Mouse (Mus musculus): ENCODE measurements around the gene Gm29776.

Gene Gm29776

DNA sequence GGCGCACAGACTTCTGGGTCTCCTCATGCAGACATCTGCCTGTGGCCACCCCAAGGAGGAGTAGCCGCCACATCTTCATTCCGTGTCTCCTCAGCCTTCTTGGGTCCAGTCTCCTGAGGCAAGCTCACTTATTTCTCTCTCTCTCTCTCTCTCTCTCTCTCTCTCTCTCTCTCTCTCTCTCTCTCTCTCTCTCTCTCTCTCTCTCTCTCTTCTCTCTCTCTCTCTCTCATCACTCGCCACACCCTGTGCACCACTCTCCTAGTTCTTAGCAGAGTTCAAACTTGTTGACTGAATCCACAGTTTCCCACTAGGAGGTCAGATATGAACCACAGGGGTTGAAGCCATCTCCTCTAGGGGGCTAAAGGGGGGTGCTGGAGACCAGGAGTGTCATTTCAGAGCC is at the start of gene Gm29776:
TSS of gene Gm29776 (minus strand) at position 101 of the 400 bp plus-strand sequence.
- in situ Hi-C loops (cut with MboI) = no loop called here

DNA sequence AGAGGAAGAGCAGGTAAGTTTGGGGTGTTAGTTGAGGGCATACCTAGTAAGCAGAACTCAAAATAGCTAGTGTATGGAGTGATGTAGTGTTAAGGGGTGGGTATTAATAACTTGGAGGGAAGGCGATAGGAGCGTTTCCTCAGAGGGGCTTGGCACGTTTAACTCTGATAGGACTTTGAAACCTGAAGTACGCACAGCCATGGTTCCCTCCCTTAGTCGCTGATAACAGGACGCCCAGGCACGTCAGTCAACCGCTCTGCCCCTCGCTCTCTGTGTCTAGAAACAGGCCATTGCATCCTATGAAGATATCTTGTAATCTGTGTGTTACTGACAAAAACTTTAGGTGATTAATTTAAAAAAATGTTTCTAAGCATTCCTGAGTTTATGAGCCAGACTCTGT is 47.4 kb upstream of the Gm29776 start:
- in situ Hi-C loops (cut with MboI) = no loop called here

DNA sequence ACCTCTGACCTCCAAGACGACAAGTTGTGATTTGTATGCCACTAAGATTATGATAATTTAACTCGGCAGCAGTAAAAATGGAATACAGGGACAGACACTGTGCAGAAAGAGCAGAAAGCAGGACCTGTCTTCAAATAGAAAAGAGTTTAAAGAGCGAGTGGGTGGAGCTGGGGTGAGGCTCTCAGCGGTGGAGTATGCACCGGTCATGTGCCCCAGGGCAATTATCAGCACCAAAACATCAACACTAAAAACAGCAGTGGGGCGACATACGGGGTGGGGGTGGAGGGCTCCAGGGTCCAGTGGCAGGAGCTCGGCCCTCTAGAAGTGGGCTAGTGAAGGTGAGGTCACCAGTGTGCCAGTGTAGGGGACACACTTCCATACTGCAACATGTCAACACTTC is 45.8 kb upstream of the Gm29776 start:
- in situ Hi-C loops (cut with MboI) = no loop called here

DNA sequence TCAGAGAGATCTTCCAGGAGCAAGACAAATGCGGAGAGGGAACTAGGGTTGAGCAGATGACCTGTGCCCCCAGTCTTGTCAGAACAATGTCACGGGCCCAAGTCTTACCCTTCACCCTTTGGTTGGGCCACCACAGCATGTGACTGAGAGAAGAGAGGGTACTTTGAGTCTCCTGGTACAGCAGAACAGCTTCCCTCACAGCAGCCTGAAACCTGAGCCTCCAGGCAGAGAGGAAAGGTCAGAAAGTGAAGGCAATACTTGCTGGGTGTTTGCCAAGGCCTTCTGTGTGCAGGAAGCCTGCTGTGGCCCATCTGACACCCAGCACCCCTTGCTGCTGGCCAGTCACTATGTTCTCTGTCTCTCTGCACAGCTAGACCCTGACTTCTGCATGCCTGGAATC is 43.7 kb upstream of the Gm29776 start:
- in situ Hi-C loops (cut with MboI) = no loop called here

DNA sequence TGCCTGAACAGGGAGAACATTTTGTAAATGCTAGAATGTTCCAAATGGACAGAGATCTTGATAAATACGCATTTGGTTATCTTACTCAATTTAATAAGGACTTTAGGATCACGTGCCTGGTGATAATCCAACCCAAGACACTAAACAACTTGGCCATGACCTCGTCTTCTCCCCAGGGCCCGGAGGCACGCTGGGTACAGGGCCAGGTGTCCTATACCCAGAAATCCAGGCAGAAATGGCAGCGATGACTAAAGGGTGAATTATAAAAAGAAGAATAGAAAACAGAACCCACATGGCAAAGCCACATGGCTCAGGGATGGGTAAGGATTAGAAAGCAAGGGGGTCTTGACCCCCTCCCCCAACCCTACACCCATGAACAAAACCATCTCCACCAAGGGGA is 43.1 kb upstream of the Gm29776 start:
- in situ Hi-C loops (cut with MboI) = no loop called here

DNA sequence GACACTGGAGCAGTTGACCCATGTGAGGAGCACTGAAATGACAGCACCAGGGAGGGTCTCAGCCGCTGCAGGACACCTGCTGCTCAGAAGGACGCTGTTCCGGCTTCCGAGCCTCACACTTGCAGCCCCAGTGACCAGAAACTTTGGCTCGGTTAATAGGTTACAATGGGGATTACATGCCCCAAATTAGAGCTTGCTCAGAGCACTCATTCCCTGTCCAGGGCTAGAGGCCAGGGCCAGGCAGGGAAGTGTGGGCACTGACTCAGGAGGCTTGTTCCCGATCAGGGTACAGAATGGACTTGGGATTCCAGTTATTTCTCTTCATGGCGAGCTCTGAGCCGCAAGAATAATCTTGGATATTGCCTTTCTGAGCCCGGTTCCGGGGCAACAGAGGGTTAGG is 39.0 kb upstream of the Gm29776 start:
- in situ Hi-C loops (cut with MboI) = no loop called here

DNA sequence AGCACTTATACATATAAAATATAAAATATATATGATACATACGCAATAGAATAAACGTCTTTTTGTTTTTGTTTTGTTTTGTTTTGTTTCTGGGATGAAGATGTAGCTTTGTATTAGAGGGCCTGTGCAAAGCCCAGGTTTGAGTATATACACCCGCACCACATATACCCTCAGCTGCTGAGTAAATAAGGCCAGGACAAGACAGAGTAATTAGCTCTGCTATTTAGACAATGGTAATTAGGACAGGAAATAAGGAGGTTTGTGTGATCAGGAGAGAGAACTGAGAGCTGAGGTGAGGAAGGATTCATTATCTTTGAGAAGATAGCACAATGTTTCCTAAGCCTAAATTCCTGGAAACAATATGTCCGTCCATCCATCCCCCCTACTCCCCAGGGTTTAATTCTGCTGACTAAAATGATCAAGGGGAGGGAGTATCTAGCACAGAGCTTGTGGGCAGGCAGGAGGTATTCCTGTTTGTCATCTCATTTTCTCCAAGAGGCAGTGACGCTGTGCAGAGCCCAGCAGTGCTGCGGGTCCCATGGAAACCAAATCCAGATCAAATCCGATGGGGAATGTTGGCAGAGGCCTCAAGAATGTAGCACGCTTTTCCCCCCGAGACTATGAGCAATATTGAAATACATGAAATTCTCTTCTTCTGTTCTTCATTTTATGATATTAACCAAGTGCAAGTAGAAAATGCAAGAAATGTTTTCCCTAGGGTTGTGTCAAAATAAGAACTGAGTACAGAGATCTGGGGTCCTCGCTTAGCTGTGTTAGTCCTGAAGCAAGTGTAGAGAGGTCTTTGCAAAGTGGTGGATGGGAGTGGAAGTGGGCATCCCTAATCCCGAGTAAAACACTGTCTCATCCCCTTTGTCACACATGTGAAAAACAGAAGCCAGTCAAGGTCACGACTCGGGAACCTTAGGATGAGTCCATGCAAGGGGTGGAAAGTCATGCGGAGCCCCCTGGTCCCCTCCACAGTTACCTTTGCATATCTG is 38.2 kb upstream of the Gm29776 start:
- in situ Hi-C loops (cut with MboI) = no loop called here

DNA sequence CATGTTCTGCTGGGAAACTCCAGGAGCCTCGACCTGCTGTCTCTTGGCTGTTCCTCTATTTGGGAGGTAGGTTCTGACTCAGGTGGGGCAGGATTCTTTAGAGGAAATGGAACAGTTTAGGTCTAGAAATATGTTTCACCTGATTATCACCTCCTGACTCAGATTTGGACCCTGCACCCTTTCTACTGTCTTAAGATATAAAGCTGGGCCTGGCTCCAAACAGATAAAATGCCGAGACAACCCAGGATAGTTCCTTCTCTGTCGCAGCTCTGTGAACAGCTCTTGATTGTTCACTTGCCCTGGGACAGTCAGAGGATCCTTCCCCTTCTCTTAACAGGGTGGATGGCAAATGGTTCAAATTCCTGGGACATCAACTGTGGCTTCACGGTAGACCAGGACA is 36.6 kb upstream of the Gm29776 start:
- in situ Hi-C loops (cut with MboI) = no loop called here

DNA sequence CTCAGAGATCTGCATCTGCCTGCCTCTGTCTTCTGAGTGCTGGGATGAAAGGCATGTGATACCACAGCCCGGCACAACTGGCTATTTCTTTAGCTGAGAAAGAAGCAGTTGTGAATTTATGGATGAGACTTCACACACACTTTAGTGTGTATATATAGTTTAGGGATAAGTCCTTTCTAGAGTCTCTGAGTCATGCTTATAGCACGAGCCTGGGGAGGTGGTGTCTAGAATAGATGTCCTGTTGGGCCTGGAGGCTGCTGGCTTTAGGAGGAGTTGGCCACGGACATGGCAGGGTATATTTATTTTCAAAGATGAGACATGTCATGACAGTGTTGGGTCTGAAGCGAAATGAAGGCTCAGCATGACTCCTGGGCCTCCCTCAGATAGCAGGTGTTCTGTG is 35.4 kb upstream of the Gm29776 start:
- in situ Hi-C loops (cut with MboI) = no loop called here

DNA sequence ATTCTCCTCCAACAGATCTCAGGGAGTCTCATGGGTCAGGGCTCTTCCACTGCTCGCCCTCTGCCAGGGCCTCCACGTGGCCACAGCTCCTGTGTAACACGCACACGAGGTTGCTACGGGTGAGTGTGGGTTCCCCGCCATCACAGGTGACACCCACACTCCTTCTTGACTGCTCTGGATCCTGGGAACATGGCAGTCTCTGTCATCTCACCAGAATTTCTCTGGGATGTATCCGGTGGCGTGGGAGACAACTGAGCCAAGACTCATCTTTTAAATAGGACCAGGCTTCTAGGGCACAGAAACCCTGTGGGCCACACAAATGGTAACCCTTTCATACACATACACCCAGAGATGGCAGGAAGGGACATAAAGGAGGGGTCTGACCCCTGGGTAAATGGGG is 33.6 kb upstream of the Gm29776 start:
- in situ Hi-C loops (cut with MboI) = no loop called here

DNA sequence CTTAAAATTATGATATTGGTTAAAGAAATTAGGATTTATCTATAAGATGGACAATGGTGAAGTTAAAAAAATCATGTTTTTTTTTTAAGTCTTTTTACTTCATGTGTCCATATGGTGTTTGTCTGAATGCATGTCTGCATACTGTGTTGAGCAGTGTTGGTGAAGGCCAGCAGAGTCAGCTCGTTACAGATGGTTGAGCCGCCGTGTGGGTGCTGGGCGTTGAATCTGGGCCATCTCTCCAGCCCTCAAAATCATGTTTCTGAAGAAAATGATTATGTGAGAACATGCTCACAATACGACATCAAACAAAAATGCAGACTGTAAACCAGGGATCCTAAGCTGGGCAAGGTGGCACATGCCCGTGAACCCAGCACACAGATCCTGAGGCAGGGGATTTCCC is 31.7 kb upstream of the Gm29776 start:
- in situ Hi-C loops (cut with MboI) = no loop called here

DNA sequence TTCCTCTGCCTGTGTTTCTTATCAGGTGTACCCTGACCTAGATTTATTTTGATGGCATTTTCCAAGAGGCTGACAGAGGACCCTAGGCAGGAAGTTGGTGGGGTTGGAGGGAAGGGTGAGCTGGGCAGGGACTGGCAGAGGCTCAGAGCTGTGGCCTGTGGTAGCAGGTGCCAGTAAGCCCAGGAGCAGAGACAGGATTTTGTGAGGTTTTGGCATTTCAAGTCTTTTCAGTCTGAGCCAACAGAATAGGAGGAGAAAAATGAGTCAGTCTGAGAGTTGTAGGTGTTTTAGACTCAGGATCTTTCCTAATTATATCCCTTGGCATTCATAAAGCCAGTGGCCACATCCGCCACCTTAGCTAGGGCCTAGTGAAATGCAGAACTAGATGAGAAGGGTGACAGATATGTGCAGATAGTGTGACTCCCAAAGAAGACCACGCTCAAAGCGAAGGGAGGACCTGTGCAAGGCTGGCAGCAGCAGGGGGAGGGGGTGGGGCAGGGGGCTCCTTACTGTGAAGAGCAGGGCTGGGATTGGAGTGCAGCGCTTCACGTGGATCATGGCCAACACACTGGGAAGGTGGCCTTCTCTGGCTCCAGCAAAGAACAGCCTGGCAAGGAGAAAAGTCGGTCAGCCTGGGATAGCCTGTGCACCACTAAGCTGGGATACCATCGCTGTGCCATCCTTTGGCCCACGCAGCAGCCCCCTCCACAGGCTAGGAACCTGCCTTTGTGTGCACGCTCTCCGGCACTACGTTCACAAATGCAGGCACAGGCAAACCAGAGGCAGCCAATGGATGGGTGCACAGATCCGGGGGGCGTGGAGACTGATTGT is 30.4 kb upstream of the Gm29776 start:
- in situ Hi-C loops (cut with MboI) = no loop called here

DNA sequence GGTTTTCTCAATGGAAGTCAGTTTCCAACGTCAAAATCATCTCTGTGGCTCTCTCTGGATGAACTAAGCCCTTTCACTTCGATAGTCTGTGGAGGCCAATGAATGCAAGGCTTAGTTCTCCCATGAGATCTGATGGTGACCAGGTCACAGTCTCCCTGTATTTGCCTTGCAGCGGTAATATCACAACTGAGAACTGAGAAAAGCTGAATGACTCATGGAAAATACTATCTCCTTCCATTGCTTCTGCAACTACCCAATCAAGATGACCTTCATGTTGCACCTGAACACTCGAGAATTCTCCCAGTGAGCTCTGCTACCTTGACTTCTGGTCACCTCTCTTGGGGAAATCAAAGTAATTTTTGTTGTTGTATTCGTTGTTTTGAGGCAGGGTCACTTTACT is 28.9 kb upstream of the Gm29776 start:
- in situ Hi-C loops (cut with MboI) = no loop called here

DNA sequence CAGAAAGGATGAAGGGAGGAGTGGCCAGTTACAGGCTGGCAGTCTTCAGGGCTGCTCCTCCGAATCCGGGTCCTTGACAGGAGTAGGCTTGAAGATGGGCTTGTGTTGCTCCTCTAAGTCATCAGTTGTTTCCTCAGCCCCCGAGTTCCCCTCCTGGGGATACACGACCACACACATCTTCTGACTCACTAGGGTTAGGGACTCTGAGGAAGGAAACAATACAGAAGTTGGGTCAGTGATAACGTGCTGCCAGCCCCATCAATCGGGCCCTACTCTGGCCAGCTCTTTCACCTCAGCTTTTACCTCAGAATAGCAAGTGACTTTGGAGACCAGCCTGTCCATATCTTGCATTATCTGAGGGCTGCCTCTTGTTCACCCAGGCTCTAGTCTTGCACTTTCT is 25.4 kb upstream of the Gm29776 start:
- in situ Hi-C loops (cut with MboI) = no loop called here

DNA sequence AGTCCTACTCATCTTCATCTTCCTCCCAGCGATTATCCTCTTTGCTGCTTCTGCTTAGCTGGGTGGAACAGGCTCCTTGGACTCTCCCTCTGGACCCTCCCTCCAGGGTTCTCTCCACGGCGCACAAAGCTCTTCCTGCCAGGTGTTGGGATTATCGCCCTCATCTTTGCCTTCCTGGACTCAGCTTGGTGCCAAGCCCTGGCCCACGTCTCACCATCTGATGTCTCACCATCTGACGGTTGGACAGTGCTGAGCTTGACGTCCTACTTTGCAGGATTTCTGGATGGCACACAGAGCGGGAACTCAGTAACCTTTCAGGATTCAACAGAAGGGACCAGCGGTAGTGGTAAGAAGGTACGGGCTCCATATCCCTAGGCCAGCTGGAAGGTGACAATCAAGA is 23.1 kb upstream of the Gm29776 start:
- in situ Hi-C loops (cut with MboI) = no loop called here

DNA sequence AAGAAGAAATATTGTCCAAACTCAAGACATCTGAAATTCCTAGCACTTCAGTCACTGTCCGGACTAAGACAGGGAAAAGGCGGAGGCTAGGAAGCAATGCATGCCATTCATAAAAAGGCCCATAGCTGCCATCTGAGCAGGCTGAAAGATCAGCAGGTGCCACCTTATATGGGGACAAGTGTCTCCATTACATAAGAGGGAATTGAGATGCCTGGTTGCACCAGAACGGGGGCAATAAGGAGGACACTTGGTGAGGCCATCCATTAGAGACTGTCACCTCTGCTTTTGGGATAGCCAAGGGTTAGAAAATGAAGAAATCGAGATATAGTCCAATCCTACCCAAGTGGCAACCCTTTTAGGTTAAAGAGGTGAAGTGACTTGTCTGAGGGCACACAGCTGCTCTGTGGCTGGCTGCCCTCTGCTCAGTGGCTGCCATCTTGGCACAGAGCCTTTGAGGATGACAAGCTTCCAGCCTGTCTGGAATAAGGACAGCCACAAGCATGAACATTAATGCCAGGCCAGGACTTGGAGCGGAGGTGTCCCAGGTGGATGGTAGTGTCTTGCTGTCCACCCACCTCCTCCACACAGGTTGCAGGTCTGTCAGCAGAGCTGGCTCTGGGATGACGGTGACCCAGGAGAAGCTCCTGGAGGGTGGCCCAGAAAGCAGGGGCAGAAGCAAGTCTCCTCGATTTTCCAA is 22.2 kb upstream of the Gm29776 start:
- in situ Hi-C loops (cut with MboI) = no loop called here

DNA sequence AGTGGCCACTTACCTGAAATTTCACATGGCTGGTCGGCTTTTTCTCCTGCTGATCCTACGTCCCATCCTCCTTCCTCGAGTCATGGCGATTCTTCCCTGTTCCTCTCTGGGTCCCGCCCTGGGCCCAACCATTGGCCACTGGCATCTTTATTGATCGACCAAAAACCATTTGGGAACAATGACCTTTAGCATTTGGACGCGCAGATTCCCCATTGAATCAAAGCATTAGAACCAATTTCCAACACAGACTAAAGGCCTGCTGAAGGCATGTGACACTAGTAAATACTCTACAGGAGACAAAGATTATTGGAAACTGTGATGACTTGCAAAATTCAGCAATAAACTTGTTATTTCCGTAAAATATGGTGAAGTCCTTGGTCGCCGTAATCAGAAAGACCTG is 21.4 kb upstream of the Gm29776 start:
- in situ Hi-C loops (cut with MboI) = no loop called here

DNA sequence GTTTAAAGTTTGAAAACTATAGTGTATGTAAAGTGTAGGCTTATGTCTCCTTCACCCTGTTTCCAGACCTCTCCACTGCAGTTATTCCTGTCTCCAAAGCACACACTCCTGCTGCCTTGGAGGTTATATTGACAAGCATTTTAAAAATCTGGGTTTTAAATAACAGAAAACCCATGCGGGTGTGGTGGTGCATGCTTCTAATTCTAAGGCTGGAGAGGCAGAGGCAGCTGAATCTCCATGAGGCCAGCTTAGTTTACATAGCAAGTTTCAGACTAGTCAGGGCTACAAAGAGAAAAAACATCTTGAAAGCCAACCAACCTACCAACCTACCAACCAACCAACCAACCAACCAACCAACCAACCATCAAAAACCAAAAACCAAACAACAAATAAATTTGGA is 16.8 kb upstream of the Gm29776 start:
- in situ Hi-C loops (cut with MboI) = no loop called here

DNA sequence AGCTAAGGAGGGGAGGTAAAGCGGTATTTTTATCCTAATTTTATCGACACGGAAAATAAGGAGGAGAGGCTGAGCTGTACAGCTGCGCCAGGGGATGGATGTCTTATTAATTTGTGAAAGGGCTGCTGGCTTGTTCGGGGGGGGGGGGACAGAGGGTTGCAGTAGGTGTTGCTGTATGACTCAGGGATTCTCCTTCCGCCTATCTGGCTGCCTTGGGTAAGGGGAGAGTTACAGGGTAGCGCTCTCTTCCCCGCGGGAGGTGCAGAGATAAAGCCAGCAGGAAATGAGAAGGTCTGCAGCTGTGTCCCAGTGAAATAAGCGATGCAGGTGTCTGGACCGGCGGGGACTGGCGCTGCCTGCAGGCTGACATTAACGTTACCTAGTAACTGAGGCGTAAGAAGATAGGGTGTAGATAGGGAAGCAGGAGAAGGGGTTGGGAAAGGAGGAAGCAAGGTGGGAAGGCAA is 16.0 kb upstream of the Gm29776 start:
- in situ Hi-C loops (cut with MboI) = no loop called here

DNA sequence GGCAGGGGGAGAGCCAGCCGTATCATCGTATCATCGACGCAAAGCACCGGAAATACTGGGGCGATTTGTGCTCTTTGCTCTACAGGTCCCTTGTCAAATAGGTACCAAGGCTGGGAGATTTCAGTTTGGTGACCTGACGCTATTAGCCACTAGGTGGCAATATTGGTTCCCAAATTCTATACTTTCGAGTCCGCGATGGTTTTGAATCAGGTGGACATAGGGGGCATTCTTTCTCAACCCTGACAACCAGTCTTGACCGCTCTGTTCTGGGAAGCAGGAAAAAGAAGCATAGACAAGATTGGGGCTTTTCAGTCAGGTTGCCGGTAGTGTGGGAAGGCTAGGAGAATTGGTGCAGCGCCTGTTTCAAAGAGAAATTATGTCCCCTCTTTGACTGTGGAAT is 15.5 kb upstream of the Gm29776 start:
- in situ Hi-C loops (cut with MboI) = no loop called here

DNA sequence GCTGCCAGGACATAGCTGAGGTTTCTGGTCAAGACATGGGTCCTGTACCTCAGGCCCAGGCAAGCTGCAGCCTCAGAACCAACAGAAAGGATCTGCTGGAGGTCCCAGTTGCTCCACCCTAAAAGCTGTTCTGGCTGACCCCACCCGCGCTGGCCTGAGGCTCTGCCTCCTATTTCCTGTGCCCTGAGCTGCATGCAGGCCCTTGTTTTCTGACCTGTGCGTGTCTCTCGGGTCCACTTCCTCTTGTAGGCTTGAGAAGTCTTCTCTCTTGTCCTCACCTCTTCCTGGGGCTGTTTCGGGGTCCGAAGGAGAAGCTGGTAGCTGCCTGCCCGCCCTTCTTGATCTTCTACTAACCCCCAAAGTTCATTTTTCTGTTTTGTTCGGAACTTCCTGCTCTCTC is 14.2 kb upstream of the Gm29776 start:
- in situ Hi-C loops (cut with MboI) = no loop called here

DNA sequence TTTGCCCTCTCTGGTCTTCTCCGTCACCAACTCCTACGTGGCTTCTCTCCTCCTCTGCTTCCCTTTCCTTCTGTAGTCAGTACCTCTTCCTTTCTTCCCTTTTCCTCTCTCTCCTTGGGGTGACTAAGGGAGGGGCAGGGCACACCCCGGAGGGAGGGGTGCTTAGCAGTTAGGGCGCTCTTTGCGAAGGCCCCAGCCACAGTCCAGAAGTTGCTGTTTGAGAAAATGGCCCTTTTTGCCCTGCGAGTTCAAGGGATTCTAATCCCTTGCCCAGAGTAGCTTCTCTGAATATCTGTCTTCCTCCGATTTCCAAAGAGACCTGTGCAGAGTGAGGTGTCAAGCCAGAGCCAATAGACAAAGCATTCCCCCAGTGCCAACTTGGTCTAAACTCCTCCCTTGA is 13.4 kb upstream of the Gm29776 start, which contains the start of gene Cebpe:
TSS of gene Cebpe (minus strand) at position 101 of the 400 bp plus-strand sequence.
- in situ Hi-C loops (cut with MboI) = no loop called here

All from mature B cell (primary cell).